Mouse (Mus musculus) kidney, adult 9 months (tissue): ENCODE results near the gene Tbc1d22b.
"Not testable (repeated sequence)": the region's sequence is repeated elsewhere in the genome, so short reads cannot be mapped to it uniquely, and the experiment has no call there.

Experiments used
- DNase-seq: peaks from one replicate; pipeline ENCODE4 v3.0.0; 2022

Tbc1d22b gene

GRCm38 (mm10) chr17:29549543-29550428 lies at the start of gene Tbc1d22b, which contains the start of gene Gm17657:
Tbc1d22b (plus strand) TSS chr17:29549785.
Gm17657 (minus strand) TSS chr17:29549638.
- peak; percentile 97 for DNase-seq

- DNase-seq, result no peak
Measured at GRCm38 (mm10) chr17:29500243-29500740, 49.3 kb upstream of the Tbc1d22b start.

GRCm38 (mm10) chr17:29500802-29501469 lies 48.6 kb upstream of the Tbc1d22b start:
- no peak for DNase-seq

- no peak for DNase-seq
Measured at GRCm38 (mm10) chr17:29502005-29502668, 47.4 kb upstream of the Tbc1d22b start.

- DNase-seq, result no peak
Measured at GRCm38 (mm10) chr17:29502669-29503665, 46.6 kb upstream of the Tbc1d22b start.

- DNase-seq, result no peak
Measured at GRCm38 (mm10) chr17:29503700-29504099, 45.9 kb upstream of the Tbc1d22b start.

GRCm38 (mm10) chr17:29508927-29509608 lies 40.5 kb upstream of the Tbc1d22b start:
- DNase-seq, result no peak

- DNase-seq, result no peak
Measured at GRCm38 (mm10) chr17:29510691-29511090, 38.9 kb upstream of the Tbc1d22b start.

- DNase-seq, result peak; percentile 78
Measured at GRCm38 (mm10) chr17:29513044-29513730, 36.4 kb upstream of the Tbc1d22b start.

- peak; percentile 87 for DNase-seq
Measured at GRCm38 (mm10) chr17:29514435-29514834, 35.1 kb upstream of the Tbc1d22b start.

- not testable (repeated sequence) for DNase-seq
Measured at GRCm38 (mm10) chr17:29518665-29519064, 30.9 kb upstream of the Tbc1d22b start.

GRCm38 (mm10) chr17:29519731-29520130 lies 29.9 kb upstream of the Tbc1d22b start:
- DNase-seq, result no peak

GRCm38 (mm10) chr17:29525613-29526012 lies 24.0 kb upstream of the Tbc1d22b start:
- no peak for DNase-seq

- DNase-seq, result no peak
Measured at GRCm38 (mm10) chr17:29528568-29529187, 20.9 kb upstream of the Tbc1d22b start.

GRCm38 (mm10) chr17:29530508-29530907 lies 19.1 kb upstream of the Tbc1d22b start:
- no peak for DNase-seq

GRCm38 (mm10) chr17:29531278-29531677 lies 18.3 kb upstream of the Tbc1d22b start:
- DNase-seq, result no peak

- DNase-seq, result no peak
Measured at GRCm38 (mm10) chr17:29531757-29532384, 17.7 kb upstream of the Tbc1d22b start.

- no peak for DNase-seq
Measured at GRCm38 (mm10) chr17:29533866-29534265, 15.7 kb upstream of the Tbc1d22b start.

- DNase-seq, result no peak
Measured at GRCm38 (mm10) chr17:29540426-29540825, 9.2 kb upstream of the Tbc1d22b start.

- DNase-seq, result peak; percentile 78
Measured at GRCm38 (mm10) chr17:29541419-29541818, 8.2 kb upstream of the Tbc1d22b start.
